Comparison of ENCODE assay signal across 11 mouse cellular contexts in genomic region chr15:94659112-94659437, GRCm38 (mm10). TPM values are rescaled to one million over a fixed set of nuclear protein-coding genes. Genes with fewer than 3 reads are reported as not detected.
A peak's percentile ranks its signal among the peaks of the same experiment; 100 is the strongest.
DNase-seq lines count a peak whose midpoint lies in the region; ATAC-seq and TF ChIP-seq lines count a peak whose summit lies in the region.
"Had no signal": no experiment of that assay in that cellular context is flagged by ENCODE, and none has a peak within 500 bp of the region (broad histone marks: within the 10 kb centered on the region; RNA-seq: fewer than 3 reads in every experiment).

No protein-coding gene starts in this region.

- H3K36me3 ChIP-seq in forebrain, embryonic 16.5 days (ENCODE audit: control insufficient read depth, insufficient read depth), result no peaks in the 10 kb centered on the region
- H3K36me3 ChIP-seq in midbrain, embryonic 10.5 days, result no peaks in the 10 kb centered on the region
- no peaks in the 10 kb centered on the region for H3K36me3 ChIP-seq in thymus, adult 2 months (ENCODE audit: control insufficient read depth, insufficient read depth, low read length)
- H3K36me3 ChIP-seq: intestine, embryonic 15.5 days; liver, embryonic 13.5 days had no signal

- no peak overlapping the region for H3K4me3 ChIP-seq in forebrain, embryonic 16.5 days (replicated peaks; ENCODE audit: low read length)
- no peak overlapping the region for H3K4me3 ChIP-seq in midbrain, embryonic 10.5 days
- no peak overlapping the region for H3K4me3 ChIP-seq in thymus, adult 2 months (ENCODE audit: control insufficient read depth, insufficient read depth, low read length)
- H3K4me3 ChIP-seq: intestine, embryonic 15.5 days; liver, embryonic 13.5 days had no signal

- no peak overlapping the region for H3K27ac ChIP-seq in forebrain, embryonic 16.5 days (ENCODE audit: low read length)
- peak overlapping the region; percentile 70 for H3K27ac ChIP-seq in midbrain, embryonic 10.5 days (replicated peaks)
- H3K27ac ChIP-seq in thymus, adult 2 months (ENCODE audit: control insufficient read depth, insufficient read depth, low read length), result no peak overlapping the region
- H3K27ac ChIP-seq: intestine, embryonic 15.5 days; liver, embryonic 13.5 days had no signal

- H3K27me3 ChIP-seq in forebrain, embryonic 16.5 days (replicated peaks; ENCODE audit: control insufficient read depth, insufficient read depth, low read length), result 0 out of 2 replicates have a peak, but pooled peaks cover 3% of the 10 kb centered on the region
- H3K27me3 ChIP-seq in midbrain, embryonic 10.5 days (ENCODE audit: low read depth, poor library complexity, severe bottlenecking), result no peaks in the 10 kb centered on the region
- H3K27me3 ChIP-seq in thymus, adult 2 months (ENCODE audit: control insufficient read depth, insufficient read depth, low read length), result no peaks in the 10 kb centered on the region
- H3K27me3 ChIP-seq: intestine, embryonic 15.5 days; liver, embryonic 13.5 days had no signal

- no peaks in the 10 kb centered on the region for H3K9me3 ChIP-seq in forebrain, embryonic 16.5 days (ENCODE audit: control insufficient read depth, low read length)
- H3K9me3 ChIP-seq in midbrain, embryonic 10.5 days (replicated peaks), result no peaks in the 10 kb centered on the region
- H3K9me3 ChIP-seq: intestine, embryonic 15.5 days; liver, embryonic 13.5 days had no signal

- TF ChIP-seq CTCF in thymus, adult 2 months (IDR thresholded peaks at IDR 0.05; ENCODE audit: borderline replicate concordance, control insufficient read depth, extremely low read depth, insufficient read depth, low read length, poor library complexity), result no peak

- H3K4me1 ChIP-seq in forebrain, embryonic 16.5 days (replicated peaks; ENCODE audit: control insufficient read depth, insufficient read depth, low read length), result peaks cover 7% of the 10 kb centered on the region
- peaks cover 26% of the 10 kb centered on the region for H3K4me1 ChIP-seq in midbrain, embryonic 10.5 days
- H3K4me1 ChIP-seq in thymus, adult 2 months (replicated peaks; ENCODE audit: control insufficient read depth, insufficient read depth, low read length), result no peaks in the 10 kb centered on the region
- H3K4me1 ChIP-seq: liver, embryonic 13.5 days had no signal

- no peak for DNase-seq in cerebellum, adult 9-10 months
- DNase-seq in cerebellum, postnatal 10 days, result peak; percentile 76 to 87
- DNase-seq in midbrain, embryonic 10.5 days (ENCODE audit: low spot score), result no peak
- DNase-seq in thymus, adult 2 months, result no peak
- DNase-seq: adrenal gland, postnatal 36 days; liver, embryonic 13.5 days had no signal

- ATAC-seq in cerebellum, adult (ENCODE audit: insufficient number of reproducible peaks, low FRiP score, low TSS enrichment), result peak; percentile 54; the same call in 1 of the 2 replicates
- peak; percentile 73 for ATAC-seq in forebrain, embryonic 16.5 days
- ATAC-seq in CD4-positive, CD25-positive, alpha-beta regulatory T cell, adult 4 months, result no peak
- no peak for ATAC-seq in inflammation-experienced regulatory T-cells, adult 6 months
- ATAC-seq: intestine, embryonic 15.5 days had no signal

- H3K9ac ChIP-seq in forebrain, embryonic 16.5 days (replicated peaks; ENCODE audit: low read depth, low read length), result no peak overlapping the region
- H3K9ac ChIP-seq: intestine, embryonic 15.5 days; liver, embryonic 13.5 days had no signal

- 15% methylated on average over 6 of the region's 6 CpGs for WGBS in forebrain, embryonic 16.5 days
- WGBS in midbrain, embryonic 10.5 days, result 44% methylated on average over 6 of the region's 6 CpGs
- WGBS in thymus, adult 2 months, result 89% methylated on average over 6 of the region's 6 CpGs

- H3K4me2 ChIP-seq in forebrain, embryonic 16.5 days (ENCODE audit: low read length), result no peak overlapping the region; the same call in 1 of the 2 replicates
- H3K4me2 ChIP-seq: intestine, embryonic 15.5 days; liver, embryonic 13.5 days had no signal

- TF ChIP-seq POLR2A in thymus, adult 2 months (IDR thresholded peaks at IDR 0.05; ENCODE audit: control insufficient read depth, extremely low read depth, insufficient read depth, low read length, poor library complexity), result no peak

RNA-seq across cellular contexts. Expression of gene Tmem117, which starts 30.0 kb away (rescaled TPM):
- polyA plus RNA-seq in forebrain, embryonic 16.5 days (2015; fragmentation: Nextera tagmentation; extraction: Ambion mirVana), result 4.1 and 5.4 TPM in 2 replicates
- polyA plus RNA-seq in midbrain, embryonic 10.5 days (2016; fragmentation: Nextera tagmentation; extraction: Ambion mirVana), result 1.1 and 1.7 TPM in 2 replicates
- not detected for polyA plus RNA-seq in CD4-positive, CD25-positive, alpha-beta regulatory T cell, adult 4 months (2017; shearing (Covaris generic))
- under 1 TPM in 1 of 3 experiments, not detected in 2; 0.20 TPM for polyA plus RNA-seq in inflammation-experienced regulatory T-cells, adult 6 months (2017; shearing (Covaris generic))
- 0.20 and 0.42 TPM in 2 replicates for polyA plus RNA-seq in thymus, adult 2 months (2012; rRNA removed)

Comparison
In these comparisons a context has a peak if more than half of its experiments do, and no peak if none do; other contexts are left out.
1. DNase-seq: peak in cerebellum, postnatal 10 days (2 of 2); none in cerebellum, adult 9-10 months (single experiment), midbrain, embryonic 10.5 days (single experiment) and thymus, adult 2 months (single experiment).
2. ATAC-seq: peak in cerebellum, adult (single experiment) and forebrain, embryonic 16.5 days (single experiment); none in CD4-positive, CD25-positive, alpha-beta regulatory T cell, adult 4 months (single experiment) and inflammation-experienced regulatory T-cells, adult 6 months (single experiment).